ENCODE assay signal across 9 mouse cellular contexts in the genomic region with DNA sequence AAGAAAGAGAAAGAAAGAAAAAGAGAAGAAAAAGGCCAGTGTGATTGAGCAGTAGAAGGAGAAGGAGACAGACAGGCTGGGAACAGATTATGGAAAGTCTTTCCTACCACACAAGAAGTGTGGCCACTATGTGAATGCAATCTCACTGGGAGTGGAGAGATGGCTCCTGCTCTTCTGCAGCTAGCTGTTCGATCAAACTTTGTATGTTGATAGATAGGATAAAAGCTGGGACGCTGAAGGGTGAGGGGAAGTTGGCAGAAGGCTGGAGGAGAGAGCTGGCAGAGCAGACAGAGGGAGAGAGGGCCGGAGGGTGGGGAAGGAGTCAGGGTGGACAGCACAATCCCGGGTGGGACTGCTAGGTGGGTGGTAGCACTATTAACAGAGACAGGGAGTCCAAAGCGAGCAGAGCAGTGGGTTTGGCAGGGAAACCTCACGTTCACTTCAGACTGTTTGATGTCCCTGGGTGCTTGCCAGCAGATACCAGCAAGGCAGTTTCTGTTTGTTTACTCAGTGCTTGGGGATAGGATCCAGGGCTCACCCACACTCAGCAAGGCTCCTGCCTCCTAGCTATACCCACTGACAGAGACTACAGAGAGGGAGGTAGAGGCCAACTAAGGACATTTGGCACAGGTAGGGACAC. TPM values are rescaled to one million over a fixed set of nuclear protein-coding genes. Genes with fewer than 3 reads are reported as not detected.
A peak's percentile ranks its signal among the peaks of the same experiment; 100 is the strongest.
DNase-seq lines count a peak whose midpoint lies in the region; ATAC-seq and TF ChIP-seq lines count a peak whose summit lies in the region.
"Had no signal": no experiment of that assay in that cellular context is flagged by ENCODE, and none has a peak within 500 bp of the region (broad histone marks: within the 10 kb centered on the region; RNA-seq: fewer than 3 reads in every experiment).

No protein-coding gene starts in this region.

- peak; percentile 94 for ATAC-seq in megakaryocyte-erythroid progenitor cell, adult 5-6 weeks (replicated peaks; ENCODE audit: low FRiP score, low TSS enrichment, poor library complexity, severe bottlenecking)

- TF ChIP-seq POLR2A in MEL (IDR thresholded peaks at IDR 0.05; ENCODE audit: control insufficient read depth in 1 of 2, insufficient read depth in 1 of 2, low read depth in 1 of 2, low read length in 2 of 2, poor library complexity in 1 of 2) = no peak

- no peaks in the 10 kb centered on the region for H3K79me2 ChIP-seq in MEL (ENCODE audit: control insufficient read depth, insufficient read depth, low read length, poor library complexity)

- peaks cover 0 to 4% of the 10 kb centered on the region in 2 experiments; a peak in 2 of 4 replicates for H3K36me3 ChIP-seq in MEL (ENCODE audit: control insufficient read depth in 1 of 2, insufficient read depth in 2 of 2, low read length in 2 of 2)
- H3K36me3 ChIP-seq: neural tube, embryonic 13.5 days had no signal

- no peak for TF ChIP-seq RAD21 in MEL (IDR thresholded peaks at IDR 0.05; ENCODE audit: low read depth, low read length)

- H3K4me3 ChIP-seq in MEL (ENCODE audit: control insufficient read depth in 1 of 2, insufficient read depth in 1 of 2, low read depth in 2 of 2, low read length in 2 of 2) = peak overlapping the region; percentile 14 to 47
- H3K4me3 ChIP-seq: neural tube, embryonic 13.5 days had no signal

- H3K9me3 ChIP-seq in MEL (replicated peaks; ENCODE audit: insufficient read depth, low read length) = no peaks in the 10 kb centered on the region
- H3K9me3 ChIP-seq: neural tube, embryonic 13.5 days had no signal

- TF ChIP-seq EP300 in MEL (IDR thresholded peaks at IDR 0.05; ENCODE audit: low read depth in 1 of 2, low read length in 2 of 2) = no peak

- peak; percentile 21 for DNase-seq in gastrocnemius, adult 18-20 months (ENCODE audit: low spot score)
- no peak for DNase-seq in gastrocnemius, postnatal 10 days
- DNase-seq in MEL (ENCODE audit: low read depth, low spot score) = peak; percentile 75
- peak; percentile 37 for DNase-seq in fat pad, adult 2 months (ENCODE audit: extremely low read depth, low read depth, low spot score)
- peak; percentile 32 to 82 for DNase-seq in layer of hippocampus, adult 18-20 months (ENCODE audit: low spot score in 2 of 2)
- DNase-seq in B cell, adult 2 months = no peak
- no peak for DNase-seq in yolk sac, embryonic 10.5 days (ENCODE audit: low spot score)

- no peak for TF ChIP-seq CTCF in MEL (IDR thresholded peaks at IDR 0.05 in 2 of 3, conservative IDR thresholded peaks at IDR 0.05 in 1 of 3; ENCODE audit: control insufficient read depth in 1 of 3, insufficient read depth in 1 of 3, low read depth in 2 of 3, low read length in 3 of 3, poor library complexity in 1 of 3, severe bottlenecking in 1 of 3)

- no peak overlapping the region for H3K27ac ChIP-seq in MEL (ENCODE audit: control insufficient read depth, low read depth, low read length)
- H3K27ac ChIP-seq: neural tube, embryonic 13.5 days had no signal

- H3K4me1 ChIP-seq in MEL (ENCODE audit: control insufficient read depth in 1 of 2, insufficient read depth in 2 of 2, low read length in 2 of 2) = peaks cover 2 to 16% of the 10 kb centered on the region in 2 experiments; a peak in 3 of 4 replicates
- H3K4me1 ChIP-seq: neural tube, embryonic 13.5 days had no signal

- H3K9ac ChIP-seq in MEL (ENCODE audit: control insufficient read depth, low read depth, low read length, poor library complexity, severe bottlenecking) = peak overlapping the region; percentile 20; the same call in 1 of the 2 replicates
- H3K9ac ChIP-seq: neural tube, embryonic 13.5 days had no signal

- H3K27me3 ChIP-seq in MEL (ENCODE audit: control insufficient read depth in 1 of 2, insufficient read depth in 2 of 2, low read length in 2 of 2) = no peaks in the 10 kb centered on the region
- H3K27me3 ChIP-seq: neural tube, embryonic 13.5 days had no signal

TF ChIP-seq in MEL, 35 proteins besides CTCF, POLR2A, EP300 and RAD21:
- TF ChIP-seq NRF1 (IDR thresholded peaks at IDR 0.05; ENCODE audit: insufficient read depth, low read depth, low read length, poor library complexity, severe bottlenecking) = no peak
- no peak for TF ChIP-seq USF1 (IDR thresholded peaks at IDR 0.05; ENCODE audit: low read depth, low read length)
- TF ChIP-seq MXI1 (IDR thresholded peaks at IDR 0.05; ENCODE audit: low read depth, low read length) = 0 out of 2 replicates have a peak, but pooled peaks have one; percentile 9
- TF ChIP-seq ETS1 (IDR thresholded peaks at IDR 0.05; ENCODE audit: low read depth, low read length) = 0 out of 2 replicates have a peak, but pooled peaks have one; percentile 18
- 0 out of 2 replicates have a peak, but pooled peaks have one; percentile 6 for TF ChIP-seq HCFC1 (IDR thresholded peaks at IDR 0.05; ENCODE audit: low read depth, low read length)
- no peak for TF ChIP-seq MAFK (IDR thresholded peaks at IDR 0.05; ENCODE audit: borderline replicate concordance, low read depth, low read length)
- TF ChIP-seq TCF12 (IDR thresholded peaks at IDR 0.05; ENCODE audit: low read depth, low read length) = 0 out of 2 replicates have a peak, but pooled peaks have one; percentile 13
- TF ChIP-seq SMC3 (IDR thresholded peaks at IDR 0.05; ENCODE audit: low read depth, low read length) = 0 out of 2 replicates have a peak, but pooled peaks have one; percentile 9
TF ChIP-seq in MEL: peak in this region for 5.

RNA-seq across cellular contexts. Expression of a gene that starts 35.4 kb away (rescaled TPM):
- total RNA-seq in gastrocnemius, adult 18-20 months (2021) = 10 to 100 TPM; 44.1 to 46.2 TPM
- 10 to 100 TPM; 27.7 to 28.0 TPM for total RNA-seq in gastrocnemius, postnatal 10 days (2021)
- 13.2 TPM in 2 replicates for total RNA-seq in MEL (2012; rRNA removed)
- 10 to 100 TPM in 1 of 2 experiments, not detected in 1; 17.9 TPM for polyA plus RNA-seq in MEL (2012; ENCODE audit: insufficient read depth in 1 of 2, insufficient read length in 2 of 2, low read depth in 1 of 2, low replicate concordance in 2 of 2, missing spikeins in 1 of 2)
- 1 to 10 TPM; 3.9 to 4.1 TPM for total RNA-seq in layer of hippocampus, adult 18-20 months (2021)
- 44.2 and 51.6 TPM in 2 replicates for total RNA-seq in megakaryocyte-erythroid progenitor cell, adult 5-6 weeks (2014; fragmentation: Nextera tagmentation)
- 27.1 and 35.5 TPM in 2 replicates for total RNA-seq in megakaryocyte-erythroid progenitor cell, adult 5-6 weeks (2017)

Comparison
In these comparisons a context has a peak if more than half of its experiments do, and no peak if none do; other contexts are left out.
1. DNase-seq: peak in gastrocnemius, adult 18-20 months (single experiment), MEL (single experiment), fat pad, adult 2 months (single experiment) and layer of hippocampus, adult 18-20 months (2 of 2); none in gastrocnemius, postnatal 10 days (single experiment), B cell, adult 2 months (0 of 2) and yolk sac, embryonic 10.5 days (single experiment).